Mouse (Mus musculus) liver, postnatal 0 days (tissue): ENCODE results near the gene Chd2. TPM values are rescaled to one million over a fixed set of nuclear protein-coding genes. Genes with fewer than 3 reads are reported as not detected.
A peak's percentile ranks its signal among the peaks of the same experiment; 100 is the strongest.

Source experiments
- ATAC-seq: fragments of 200-750 bp; cut with Nextera tagmentation; 2 replicates; pipeline ENCODE4 v1.8.0; 2017; ENCODE audit warnings: mild to moderate bottlenecking, moderate library complexity
- DNase-seq: peaks from one replicate; pipeline ENCODE4 v3.0.0-alpha.2; 2016
- H3K27ac ChIP-seq: fragments of 300-500 bp; sonication (generic); 2 replicates; pipeline ENCODE4 v1.5.1; 2014; ENCODE audit warnings: antibody characterized with exemption, moderate library complexity, mild to moderate bottlenecking, low read depth
- H3K27me3 ChIP-seq: fragments of 300-500 bp; sonication (generic); 2 replicates; pipeline ENCODE4 v1.6.1; 2014; ENCODE audit warnings: low read length, control low read depth, mixed read lengths; ENCODE audit not compliant: insufficient read depth
- H3K36me3 ChIP-seq: fragments of 300-500 bp; sonication (generic); replicated peaks from 2 replicates; pipeline ENCODE4 v1.6.1; 2014; ENCODE audit warnings: mild to moderate bottlenecking, control low read depth, low read length, moderate library complexity, mixed read lengths; ENCODE audit not compliant: insufficient read depth
- H3K4me1 ChIP-seq: fragments of 300-500 bp; sonication (generic); 2 replicates; pipeline ENCODE4 v1.6.1; 2014; ENCODE audit warnings: antibody characterized with exemption, mild to moderate bottlenecking, control low read depth; ENCODE audit not compliant: insufficient read depth
- H3K4me2 ChIP-seq: fragments of 300-500 bp; sonication (generic); 2 replicates; pipeline ENCODE4 v1.6.1; 2014; ENCODE audit warnings: low read depth, mild to moderate bottlenecking, low read length, moderate library complexity, mixed read lengths
- H3K4me3 ChIP-seq: fragments of 300-500 bp; sonication (generic); 2 replicates; pipeline ENCODE4 v1.5.1; 2014; ENCODE audit warnings: low read depth, low read length
- H3K9ac ChIP-seq: fragments of 300-500 bp; sonication (generic); replicated peaks from 2 replicates; pipeline ENCODE4 v1.6.1; 2014; ENCODE audit warnings: mild to moderate bottlenecking, moderate library complexity
- H3K9me3 ChIP-seq: fragments of 300-500 bp; sonication (generic); 2 replicates; pipeline ENCODE4 v1.6.1; 2016; ENCODE audit warnings: mild to moderate bottlenecking, control low read depth, low read length, mixed read lengths
- CTCF ChIP-seq: sonication (generic); IDR thresholded peaks from 2 replicates; pipeline ENCODE4 v1.5.1; 2016; ENCODE audit warnings: antibody characterized with exemption, low read depth
- EP300 ChIP-seq: IDR thresholded peaks from 2 replicates; pipeline ENCODE4 v1.6.1; 2016; ENCODE audit warnings: antibody characterized with exemption, low read depth, mild to moderate bottlenecking
- WGBS: fragments of 180-500 bp; shearing (Covaris S2); extraction: QIAGEN DNeasy Blood & Tissue Kit; methylation state at CpG from one replicate; pipeline ENCODE4 v1.1.7; 2014; ENCODE audit not compliant: insufficient replicate concordance; 5-methylcytosine and 5-hydroxymethylcytosine counted together
- polyA plus RNA-seq: library from polyadenylated mRNA; unstranded; fragments of >200 nt; fragmentation: Nextera tagmentation; extraction: Ambion mirVana; gene quantifications from 2 replicates; pipeline ENCODE4 v1.2.1, GENCODE M21; 2015

Chd2 gene
- polyA plus RNA-seq, 1 experiment from 2014 or later, result 17.2 TPM

GRCm38 (mm10) chr7:73508688-73509087 is 32.9 kb downstream of the Chd2 start:
- WGBS, result 91% methylated on average over 2 of the region's 2 CpGs
- no peak overlapping the region for H3K9ac ChIP-seq
- no peak overlapping the region for H3K4me2 ChIP-seq
- H3K27me3 ChIP-seq, result no peaks in the 10 kb centered on the region
- no peak overlapping the region for H3K4me3 ChIP-seq
- no peak overlapping the region for H3K27ac ChIP-seq
- TF ChIP-seq CTCF, result no peak
- no peak for TF ChIP-seq EP300
- H3K4me1 ChIP-seq, result no peaks in the 10 kb centered on the region
- ATAC-seq, result no peak
- H3K9me3 ChIP-seq, result no peaks in the 10 kb centered on the region
- peaks cover 80% of the 10 kb centered on the region for H3K36me3 ChIP-seq
- DNase-seq, result no peak

- 95% methylated on average over 6 of the region's 6 CpGs for WGBS
- Histone ChIP-seq H3K36me3 (peaks cover 85% of the 10 kb centered on the region), H3K9ac (no peak overlapping the region), H3K4me3 (no peak overlapping the region), H3K9me3 (no peaks in the 10 kb centered on the region), H3K4me1 (no peaks in the 10 kb centered on the region), H3K4me2 (no peak overlapping the region), H3K27me3 (no peaks in the 10 kb centered on the region), H3K27ac (no peak overlapping the region)
- ATAC-seq, result no peak
- no peak for TF ChIP-seq CTCF
- no peak for TF ChIP-seq EP300
- DNase-seq, result no peak
Measured at GRCm38 (mm10) chr7:73507491-73507890, 34.1 kb downstream of the Chd2 start.

GRCm38 (mm10) chr7:73506852-73507251 is 34.8 kb downstream of the Chd2 start:
- no peaks in the 10 kb centered on the region for H3K4me1 ChIP-seq
- H3K9me3 ChIP-seq, result no peaks in the 10 kb centered on the region
- H3K4me2 ChIP-seq, result no peak overlapping the region
- 92% methylated on average over 1 of the region's 1 CpGs for WGBS
- peaks cover 85% of the 10 kb centered on the region for H3K36me3 ChIP-seq
- TF ChIP-seq CTCF, result peak; percentile 43
- TF ChIP-seq EP300, result no peak
- no peak overlapping the region for H3K4me3 ChIP-seq
- H3K27ac ChIP-seq, result no peak overlapping the region
- DNase-seq (no peak), ATAC-seq (no peak)
- no peak overlapping the region for H3K9ac ChIP-seq
- no peaks in the 10 kb centered on the region for H3K27me3 ChIP-seq

GRCm38 (mm10) chr7:73505266-73505665 is 36.4 kb downstream of the Chd2 start:
- no peak overlapping the region for H3K9ac ChIP-seq
- no peak overlapping the region for H3K27ac ChIP-seq
- no peak for ATAC-seq
- H3K36me3 ChIP-seq, result peaks cover 85% of the 10 kb centered on the region
- H3K27me3 ChIP-seq, result no peaks in the 10 kb centered on the region
- WGBS, result 91% methylated on average over 6 of the region's 6 CpGs
- H3K4me2 ChIP-seq, result no peak overlapping the region
- no peaks in the 10 kb centered on the region for H3K9me3 ChIP-seq
- no peak for TF ChIP-seq CTCF
- TF ChIP-seq EP300, result no peak
- no peak overlapping the region for H3K4me3 ChIP-seq
- no peak for DNase-seq
- H3K4me1 ChIP-seq, result no peaks in the 10 kb centered on the region

GRCm38 (mm10) chr7:73498200-73498599 is 43.4 kb downstream of the Chd2 start:
- Histone ChIP-seq H3K4me1 (no peaks in the 10 kb centered on the region), H3K9ac (no peak overlapping the region), H3K36me3 (peaks cover 86% of the 10 kb centered on the region), H3K4me2 (no peak overlapping the region), H3K27me3 (no peaks in the 10 kb centered on the region), H3K27ac (no peak overlapping the region), H3K4me3 (no peak overlapping the region), H3K9me3 (no peaks in the 10 kb centered on the region)
- TF ChIP-seq EP300 (no peak), CTCF (no peak)
- WGBS, result 86% methylated on average over 2 of the region's 2 CpGs
- ATAC-seq, result no peak
- no peak for DNase-seq

- TF ChIP-seq CTCF, result no peak
- no peak for TF ChIP-seq EP300
- peaks cover 86% of the 10 kb centered on the region for H3K36me3 ChIP-seq
- no peak overlapping the region for H3K27ac ChIP-seq
- no peaks in the 10 kb centered on the region for H3K9me3 ChIP-seq
- H3K4me1 ChIP-seq, result no peaks in the 10 kb centered on the region; the same call in 1 of the 2 replicates
- DNase-seq (no peak), ATAC-seq (peak; percentile 41; the same call in 1 of the 2 replicates)
- no peak overlapping the region for H3K9ac ChIP-seq
- no peaks in the 10 kb centered on the region for H3K27me3 ChIP-seq
- 77% methylated on average over 5 of the region's 5 CpGs for WGBS
- H3K4me2 ChIP-seq, result no peak overlapping the region
- no peak overlapping the region for H3K4me3 ChIP-seq
Measured at GRCm38 (mm10) chr7:73489261-73489660, 52.4 kb downstream of the Chd2 start.

- Histone ChIP-seq H3K4me2 (no peak overlapping the region), H3K4me3 (no peak overlapping the region), H3K27me3 (no peaks in the 10 kb centered on the region), H3K36me3 (peaks cover 90% of the 10 kb centered on the region), H3K4me1 (no peaks in the 10 kb centered on the region; the same call in 1 of the 2 replicates), H3K9me3 (no peaks in the 10 kb centered on the region), H3K9ac (no peak overlapping the region), H3K27ac (no peak overlapping the region)
- no peak for TF ChIP-seq EP300
- no peak for TF ChIP-seq CTCF
- no peak for DNase-seq
- ATAC-seq, result no peak
- WGBS, result 90% methylated on average over 6 of the region's 6 CpGs
Measured at GRCm38 (mm10) chr7:73481094-73481493, 60.5 kb downstream of the Chd2 start.
